Mouse (Mus musculus) layer of hippocampus, postnatal 14 days (tissue): ENCODE measurements at regions not wholly inside any gene's neighbourhood (a gene's known extent, or its start where the extent isn't known, plus 50 kb on each side); places are given as distances from the start of the nearest gene placed in this dataset.

Experiments
- DNase-seq, 2 experiments: peaks; one replicate each; pipeline ENCODE4 v3.0.0; 2021 to 2022; ENCODE audit warnings: low spot score in 2 of 2, mixed read lengths in 1 of 2

DNA sequence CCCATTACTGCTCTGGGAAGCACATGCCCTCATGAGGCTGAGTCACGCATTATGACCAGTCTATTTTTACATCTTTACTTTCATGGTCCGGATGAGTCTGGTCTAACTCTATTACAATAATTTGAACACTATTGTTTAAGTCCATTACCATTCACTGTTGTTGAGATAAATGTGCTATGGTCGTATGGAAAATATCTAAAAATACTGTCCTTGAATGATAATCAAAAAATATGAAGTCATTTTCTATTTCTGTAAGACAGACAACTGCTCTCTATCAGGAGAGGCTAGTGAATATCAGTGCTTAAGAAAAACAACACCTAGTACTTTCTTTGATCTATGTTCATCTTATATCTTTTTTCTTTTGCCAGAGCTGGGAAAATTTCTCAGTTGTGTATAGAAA lies 359.6 kb upstream of the Atp2b1 start:
- no peak for DNase-seq

GRCm38 (mm10) chr10:98557470-98558060 lies 356.6 kb upstream of the Atp2b1 start:
- no peak for DNase-seq

DNA sequence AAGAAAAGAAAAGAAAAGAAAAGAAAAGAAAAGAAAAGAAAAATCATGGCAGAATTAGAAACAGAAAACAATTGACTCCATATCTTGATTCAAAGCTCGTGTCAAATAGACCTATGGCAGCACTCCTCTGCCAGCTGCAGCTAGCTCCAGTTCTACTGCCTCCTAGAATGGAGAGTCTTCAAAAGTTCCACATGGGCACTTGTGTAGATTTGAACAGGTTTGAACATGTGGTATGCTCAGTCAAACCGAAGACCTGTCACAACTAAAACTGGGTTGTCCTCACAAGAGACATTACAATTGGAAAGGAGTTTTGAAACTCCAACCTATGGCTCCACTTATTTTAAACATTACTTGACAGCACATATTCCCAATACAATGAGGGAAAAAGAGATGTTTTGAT lies 355.6 kb upstream of the Atp2b1 start:
- DNase-seq = no peak

GRCm38 (mm10) chr10:98562297-98562912 lies 351.8 kb upstream of the Atp2b1 start:
- DNase-seq = no peak

DNA sequence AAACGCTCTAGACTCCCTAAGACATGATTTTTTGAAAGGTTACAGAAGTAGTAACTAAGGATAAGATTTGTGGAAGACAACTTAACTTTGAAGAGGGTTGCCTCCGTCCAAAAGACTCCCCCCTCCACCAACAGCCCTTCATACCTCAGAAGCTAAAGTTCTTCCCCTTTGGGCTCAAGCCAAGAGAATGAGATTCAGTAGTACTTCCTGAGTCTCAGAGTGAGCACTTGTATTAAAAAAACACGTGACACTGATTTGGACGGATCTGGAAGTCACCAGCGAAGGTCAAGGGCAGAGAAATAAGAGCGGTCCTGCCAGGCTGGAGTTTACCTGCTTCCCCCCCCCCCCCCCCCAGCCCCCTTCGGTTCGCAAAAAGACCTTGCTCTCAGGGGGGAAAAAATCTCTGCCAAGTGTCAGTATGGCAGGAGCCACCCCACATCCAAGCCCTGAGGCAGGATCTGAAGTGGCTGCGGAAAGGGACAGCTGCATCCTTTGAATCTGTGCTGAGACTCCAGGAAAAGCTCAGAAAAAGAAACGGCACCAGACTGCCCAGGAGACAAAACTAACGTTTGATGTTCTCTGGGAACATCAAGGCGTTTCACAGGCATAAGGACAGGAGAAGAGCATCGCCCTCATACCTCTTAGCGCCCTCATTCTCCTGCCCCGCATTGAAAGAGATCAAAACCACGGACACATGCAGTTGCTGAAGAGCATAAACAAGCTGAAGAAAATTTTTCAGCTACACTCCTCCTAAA lies 341.2 kb upstream of the Atp2b1 start:
- DNase-seq = no peak

GRCm38 (mm10) chr10:98577040-98577439 lies 337.2 kb upstream of the Atp2b1 start:
- peak in 1 of 2 experiments; percentile 4 for DNase-seq

- DNase-seq = no peak
These were observed 329.4 kb upstream of the Atp2b1 start for GRCm38 (mm10) chr10:98584776-98585175.

DNA sequence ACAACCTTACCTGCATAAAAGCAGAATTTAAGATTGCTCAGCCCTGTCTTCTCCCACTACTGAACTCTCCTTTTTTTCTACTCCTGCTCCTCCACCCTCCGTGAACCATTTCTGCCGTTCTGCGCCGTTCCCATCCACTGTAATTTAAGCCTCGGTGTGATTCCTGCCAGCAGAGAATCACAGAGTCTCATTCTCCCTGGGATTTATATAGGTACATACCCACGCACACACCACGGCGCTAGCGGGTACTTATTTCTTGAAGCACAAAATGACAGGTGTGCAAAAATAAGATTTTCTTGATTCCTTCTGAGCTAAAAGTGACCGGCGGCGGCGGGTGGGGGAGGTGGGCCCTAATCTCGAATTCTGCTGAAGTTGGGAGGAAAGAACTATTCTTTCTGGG lies 324.5 kb upstream of the Atp2b1 start:
- DNase-seq = no peak

- no peak for DNase-seq
These were observed 322.1 kb upstream of the Atp2b1 start for GRCm38 (mm10) chr10:98592154-98592553.

- DNase-seq = no peak
These were observed 320.3 kb upstream of the Atp2b1 start for GRCm38 (mm10) chr10:98593910-98594309.

- peak in 1 of 2 experiments; percentile 50 for DNase-seq
These were observed 305.8 kb upstream of the Atp2b1 start for GRCm38 (mm10) chr10:98608221-98608941.

- no peak for DNase-seq
These were observed 303.5 kb upstream of the Atp2b1 start for GRCm38 (mm10) chr10:98610708-98611107.

DNA sequence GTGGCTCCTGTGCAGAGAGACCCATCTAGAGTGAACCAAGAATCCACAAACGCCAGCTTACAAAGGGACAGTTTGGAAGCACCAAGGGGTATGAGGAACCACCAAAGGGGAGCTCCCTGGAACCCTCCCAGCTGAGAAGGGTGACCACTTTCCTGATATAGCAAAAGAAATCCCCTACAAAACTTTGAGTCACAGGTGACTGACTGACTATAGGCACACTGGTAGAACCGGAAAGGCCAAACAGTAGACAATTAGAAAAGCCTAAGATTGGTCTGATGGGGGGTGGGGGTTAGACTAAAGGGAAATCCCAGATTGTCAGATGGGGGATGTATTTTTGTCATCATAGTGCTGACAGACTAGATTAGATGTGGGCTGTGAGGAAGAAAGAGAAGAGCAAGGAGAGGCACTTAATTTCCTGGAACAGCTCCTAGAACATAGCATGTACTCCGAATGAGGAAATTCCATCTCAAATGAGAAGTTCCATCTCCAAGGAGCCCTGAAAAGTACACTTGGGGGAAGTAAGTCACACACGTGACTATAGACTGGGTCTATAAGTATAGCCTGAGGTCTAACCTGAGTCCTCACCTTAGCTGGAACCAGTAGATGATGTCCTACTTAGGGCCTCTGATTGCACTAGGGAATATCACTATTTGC lies 302.4 kb upstream of the Atp2b1 start:
- DNase-seq = no peak

DNA sequence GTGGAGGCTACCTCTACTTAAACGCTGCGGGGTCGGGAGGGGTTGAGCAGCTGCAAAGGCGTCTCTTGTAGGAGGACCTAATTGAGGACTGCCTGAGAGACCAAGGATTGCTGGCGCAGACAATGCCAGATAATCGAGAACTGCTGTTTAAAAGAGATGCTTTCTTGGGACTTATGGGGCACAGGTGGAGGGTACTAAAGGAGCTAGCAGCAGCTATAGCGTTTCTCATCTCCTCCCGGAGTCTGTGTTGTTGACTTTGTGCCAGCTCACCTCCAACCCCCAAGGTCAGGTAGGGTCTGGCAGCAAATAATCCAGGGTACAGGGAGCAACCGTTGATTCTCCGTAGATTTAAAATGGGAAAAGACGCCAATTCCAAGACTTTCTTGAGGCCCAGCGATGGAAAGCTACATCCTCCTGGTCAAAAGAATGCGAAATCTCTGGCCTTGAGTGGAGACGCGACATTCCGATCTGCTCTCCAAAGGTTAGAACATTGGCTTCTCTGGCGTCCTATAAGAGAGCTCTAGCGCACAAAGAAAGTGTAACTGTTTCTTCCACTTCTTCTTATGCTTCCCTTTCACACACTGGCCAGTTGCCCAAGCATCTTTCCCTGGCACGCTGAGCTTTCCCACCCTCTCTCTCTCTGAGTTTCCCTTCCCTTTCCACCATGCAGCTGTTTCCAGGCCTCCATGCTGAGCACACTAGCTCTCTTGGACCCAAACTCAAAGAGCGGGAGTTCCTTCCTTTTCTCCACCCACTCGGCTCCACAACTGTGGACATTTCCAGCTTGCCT lies 295.3 kb upstream of the Atp2b1 start:
- no peak for DNase-seq

- DNase-seq = no peak
These were observed 290.1 kb upstream of the Atp2b1 start for GRCm38 (mm10) chr10:98624103-98624502.

- no peak for DNase-seq
These were observed 289.4 kb upstream of the Atp2b1 start for GRCm38 (mm10) chr10:98624681-98625321.

DNA sequence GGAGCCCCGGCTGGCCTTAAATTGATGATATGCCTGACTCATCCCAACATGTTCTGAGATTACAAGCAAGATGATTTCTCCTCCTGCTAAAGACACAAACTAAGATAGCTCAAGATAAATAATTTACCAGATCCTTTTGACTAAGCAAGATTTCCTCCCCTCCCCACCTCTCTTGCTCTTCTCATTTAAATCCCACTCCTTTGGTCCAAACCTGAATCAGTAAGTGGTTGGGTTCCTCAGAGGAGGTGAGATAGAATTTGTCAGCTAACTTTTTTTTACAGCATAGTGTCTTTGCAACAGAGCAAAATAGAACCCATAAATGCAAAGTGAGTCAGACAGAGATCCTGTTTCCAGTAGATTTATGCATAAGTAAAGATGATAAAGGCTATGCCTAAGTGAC lies 286.0 kb upstream of the Atp2b1 start:
- no peak for DNase-seq

DNA sequence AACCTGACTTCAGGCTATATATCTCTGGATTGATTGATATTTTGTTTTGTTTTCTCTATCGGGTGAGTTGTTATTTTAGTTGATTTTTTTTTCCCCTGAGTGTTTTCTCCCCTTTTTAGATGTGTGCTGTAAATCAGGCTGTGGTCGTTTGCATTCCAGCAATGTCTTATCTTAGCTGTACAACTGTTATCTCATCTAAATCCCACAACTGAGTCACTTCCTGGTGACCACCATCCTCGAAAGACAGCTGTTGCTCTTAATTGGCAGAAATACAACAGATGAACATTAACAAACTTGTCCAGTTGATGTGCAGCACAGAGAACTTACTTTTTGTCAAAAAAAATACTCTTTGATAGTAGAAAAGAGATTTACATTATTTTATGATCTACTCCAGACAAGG lies 285.0 kb upstream of the Atp2b1 start:
- no peak for DNase-seq

DNA sequence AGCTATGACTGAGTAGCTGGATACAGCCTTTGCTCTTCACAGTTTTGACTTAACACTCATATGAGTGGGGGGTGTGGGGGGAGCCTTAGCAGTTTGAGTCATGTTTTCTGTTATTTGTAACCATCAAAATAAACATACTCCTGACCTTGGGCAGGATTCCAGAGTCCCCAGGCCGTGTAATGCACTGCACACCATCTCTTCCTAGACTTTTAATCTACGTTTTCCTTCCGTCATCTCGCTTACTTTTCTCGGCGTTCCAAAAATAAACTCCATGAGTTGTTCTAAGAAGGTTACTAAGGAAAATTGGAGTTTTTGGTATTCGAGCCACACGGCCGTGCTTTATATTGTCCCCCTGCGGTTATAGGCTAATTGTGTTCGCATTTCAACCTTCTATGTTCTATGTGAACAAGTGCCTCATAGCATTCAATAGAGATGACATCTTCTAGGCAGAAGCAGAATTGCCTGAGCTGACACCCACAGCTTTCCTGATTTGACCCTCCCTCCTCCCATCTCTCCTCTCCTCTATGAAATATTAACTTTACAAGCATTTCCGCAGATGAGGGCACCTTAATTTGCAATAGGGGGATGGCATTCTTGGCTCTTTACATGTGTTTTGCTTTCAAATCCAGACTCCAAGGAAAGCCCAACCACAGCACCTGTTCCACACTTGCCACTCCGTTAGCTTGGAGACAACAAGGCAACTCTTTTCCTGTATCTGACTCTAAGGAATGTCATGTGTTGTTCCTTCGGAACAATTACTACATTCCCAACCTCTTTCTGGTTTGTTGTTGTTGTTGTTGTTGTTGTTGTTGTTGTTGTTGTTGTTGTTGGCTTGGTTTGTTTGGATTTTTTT lies 276.2 kb upstream of the Atp2b1 start:
- no peak for DNase-seq
